Mouse (Mus musculus) kidney, embryonic 16.5 days (tissue): Measurements from ENCODE around the gene Proz. TPM values are rescaled to one million over a fixed set of nuclear protein-coding genes. Genes with fewer than 3 reads are reported as not detected.
A peak's percentile ranks its signal among the peaks of the same experiment; 100 is the strongest.

Source experiments
- ATAC-seq: fragments of 200-750 bp; cut with Nextera tagmentation; 2 replicates; pipeline ENCODE4 v1.8.0; 2017; ENCODE audit warnings: moderate TSS enrichment; ENCODE audit not compliant: low FRiP score, low TSS enrichment
- H3K27ac ChIP-seq: fragments of 300-500 bp; sonication (generic); 2 replicates; pipeline ENCODE4 v1.5.1; 2014; ENCODE audit warnings: low read length
- H3K27me3 ChIP-seq: fragments of 300-500 bp; sonication (generic); 2 replicates; pipeline ENCODE4 v1.6.1; 2014; ENCODE audit warnings: low read length, control low read depth, mixed read lengths; ENCODE audit not compliant: insufficient read depth
- H3K36me3 ChIP-seq: fragments of 300-500 bp; sonication (generic); 2 replicates; pipeline ENCODE4 v1.6.1; 2014; ENCODE audit warnings: low read length, control low read depth, mixed read lengths; ENCODE audit not compliant: insufficient read depth
- H3K4me1 ChIP-seq: fragments of 300-500 bp; sonication (generic); 2 replicates; pipeline ENCODE4 v1.6.1; 2014; ENCODE audit warnings: low read length, control low read depth, mixed read lengths; ENCODE audit not compliant: insufficient read depth
- H3K4me2 ChIP-seq: fragments of 300-500 bp; sonication (generic); replicated peaks from 2 replicates; pipeline ENCODE4 v1.6.1; 2014; ENCODE audit warnings: low read depth, low read length
- H3K4me3 ChIP-seq: fragments of 300-500 bp; sonication (generic); 2 replicates; pipeline ENCODE4 v1.5.1; 2014; ENCODE audit warnings: mild to moderate bottlenecking, low read length
- H3K9ac ChIP-seq: fragments of 300-500 bp; sonication (generic); replicated peaks from 2 replicates; pipeline ENCODE4 v1.6.1; 2014; ENCODE audit warnings: low read length
- H3K9me3 ChIP-seq: fragments of 300-500 bp; sonication (generic); 2 replicates; pipeline ENCODE4 v1.6.1; 2016; ENCODE audit warnings: low read length, control low read depth
- WGBS: fragments of 180-500 bp; shearing (Covaris S2); extraction: QIAGEN DNeasy Blood & Tissue Kit; methylation state at CpG from one replicate; pipeline ENCODE4 v1.1.7; 2014; 5-methylcytosine and 5-hydroxymethylcytosine counted together
- polyA plus RNA-seq: library from polyadenylated mRNA; unstranded; fragments of >200 nt; fragmentation: Nextera tagmentation; extraction: Ambion mirVana; gene quantifications from 2 replicates; pipeline ENCODE4 v1.2.1, GENCODE M21; 2015

Gene Proz
- polyA plus RNA-seq, 1 experiment from 2014 or later = 1.8 TPM

GRCm38 (mm10) chr8:13105087-13105881 lies 44.6 kb downstream of the Proz start, which contains the start of the genes Pcid2 and Cul4a:
Gene Pcid2 (minus strand): TSS chr8:13105459.
Gene Cul4a (plus strand): TSS chr8:13105621.
- WGBS = under 1% methylated on average over 74 of the region's 87 CpGs
- Histone ChIP-seq H3K36me3 (peaks cover 6% of the 10 kb centered on the region), H3K27me3 (no peaks in the 10 kb centered on the region), H3K4me2 (peak within 1 kb of the TSS; percentile 95), H3K9me3 (no peaks in the 10 kb centered on the region), H3K27ac (peak within 1 kb of the TSS; percentile 92), H3K4me1 (peaks cover 30% of the 10 kb centered on the region), H3K4me3 (peak within 1 kb of the TSS; percentile 76), H3K9ac (peak within 1 kb of the TSS; percentile 97)
- peak; percentile 96 for ATAC-seq

GRCm38 (mm10) chr8:13105908-13106551 lies 45.3 kb downstream of the Proz start:
- peak overlapping the region; percentile 76 for H3K4me3 ChIP-seq
- H3K27ac ChIP-seq = peak overlapping the region; percentile 85
- H3K36me3 ChIP-seq = peaks cover 6% of the 10 kb centered on the region
- peak overlapping the region; percentile 93 for H3K4me2 ChIP-seq
- H3K9me3 ChIP-seq = no peaks in the 10 kb centered on the region
- H3K27me3 ChIP-seq = no peaks in the 10 kb centered on the region
- peak overlapping the region; percentile 97 for H3K9ac ChIP-seq
- peak; percentile 80 for ATAC-seq
- WGBS = under 1% methylated on average over 52 of the region's 63 CpGs
- peaks cover 30% of the 10 kb centered on the region for H3K4me1 ChIP-seq

- Histone ChIP-seq H3K27ac (no peak overlapping the region), H3K4me2 (no peak overlapping the region), H3K4me1 (peaks cover 30% of the 10 kb centered on the region), H3K4me3 (no peak overlapping the region), H3K9me3 (no peaks in the 10 kb centered on the region), H3K9ac (no peak overlapping the region), H3K36me3 (peaks cover 6% of the 10 kb centered on the region), H3K27me3 (no peaks in the 10 kb centered on the region)
- WGBS = 77% methylated on average over 13 of the region's 13 CpGs
- no peak for ATAC-seq
Observed at GRCm38 (mm10) chr8:13107990-13108638, 47.4 kb downstream of the Proz start.

- ATAC-seq = no peak
- peaks cover 6% of the 10 kb centered on the region for H3K36me3 ChIP-seq
- no peak overlapping the region for H3K4me2 ChIP-seq
- H3K27me3 ChIP-seq = no peaks in the 10 kb centered on the region
- H3K27ac ChIP-seq = no peak overlapping the region
- H3K4me3 ChIP-seq = no peak overlapping the region
- no peaks in the 10 kb centered on the region for H3K9me3 ChIP-seq
- H3K9ac ChIP-seq = no peak overlapping the region
- 88% methylated on average over 8 of the region's 8 CpGs for WGBS
- peaks cover 24% of the 10 kb centered on the region for H3K4me1 ChIP-seq
Observed at GRCm38 (mm10) chr8:13108967-13109366, 48.3 kb downstream of the Proz start.

- Histone ChIP-seq H3K27me3 (no peaks in the 10 kb centered on the region), H3K9ac (no peak overlapping the region), H3K4me2 (no peak overlapping the region), H3K4me3 (no peak overlapping the region), H3K4me1 (peaks cover 22% of the 10 kb centered on the region), H3K9me3 (no peaks in the 10 kb centered on the region), H3K27ac (no peak overlapping the region), H3K36me3 (peaks cover 6% of the 10 kb centered on the region)
- WGBS = 40% methylated on average over 1 of the region's 1 CpGs
- ATAC-seq = no peak
Observed at GRCm38 (mm10) chr8:13109416-13109960, 48.8 kb downstream of the Proz start.

- Histone ChIP-seq H3K36me3 (peaks cover 17% of the 10 kb centered on the region), H3K9ac (no peak overlapping the region), H3K4me2 (no peak overlapping the region), H3K9me3 (no peaks in the 10 kb centered on the region), H3K4me1 (peaks cover 16% of the 10 kb centered on the region), H3K4me3 (no peak overlapping the region), H3K27ac (no peak overlapping the region), H3K27me3 (no peaks in the 10 kb centered on the region)
- 88% methylated on average over 11 of the region's 11 CpGs for WGBS
- no peak for ATAC-seq
Observed at GRCm38 (mm10) chr8:13111917-13112316, 51.2 kb downstream of the Proz start.

DNA sequence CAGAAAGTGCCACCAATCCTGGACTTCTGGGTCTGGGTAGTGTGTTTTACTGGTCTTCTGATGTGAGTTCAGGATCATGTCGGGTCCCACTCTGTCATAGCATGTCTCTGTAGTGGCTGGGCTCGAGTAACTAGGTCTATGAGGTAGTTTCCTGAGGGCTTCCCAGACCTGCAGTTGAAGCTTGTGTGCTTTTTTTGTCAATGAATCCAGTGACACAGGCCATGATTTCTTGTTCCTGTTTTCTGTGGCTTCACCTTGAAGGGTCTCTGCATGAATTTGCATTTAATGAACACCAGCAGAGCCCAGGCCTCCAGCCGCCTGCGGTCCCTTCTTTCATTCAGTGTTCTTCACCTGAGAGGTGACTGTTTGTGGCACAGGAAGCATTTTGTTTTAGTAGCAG lies 52.5 kb downstream of the Proz start:
- ATAC-seq = no peak
- Histone ChIP-seq H3K4me3 (no peak overlapping the region), H3K4me2 (no peak overlapping the region), H3K27ac (no peak overlapping the region), H3K36me3 (peaks cover 15% of the 10 kb centered on the region), H3K4me1 (peaks cover 7% of the 10 kb centered on the region), H3K9ac (no peak overlapping the region), H3K27me3 (no peaks in the 10 kb centered on the region), H3K9me3 (no peaks in the 10 kb centered on the region)
- WGBS = 94% methylated on average over 4 of the region's 4 CpGs

GRCm38 (mm10) chr8:13117096-13117495 lies 56.4 kb downstream of the Proz start:
- no peaks in the 10 kb centered on the region for H3K27me3 ChIP-seq
- peaks cover 25% of the 10 kb centered on the region for H3K36me3 ChIP-seq
- no peak overlapping the region for H3K4me2 ChIP-seq
- H3K9ac ChIP-seq = no peak overlapping the region
- H3K27ac ChIP-seq = no peak overlapping the region
- no peak overlapping the region for H3K4me3 ChIP-seq
- H3K4me1 ChIP-seq = no peaks in the 10 kb centered on the region
- no peak for ATAC-seq
- H3K9me3 ChIP-seq = no peaks in the 10 kb centered on the region
- 96% methylated on average over 2 of the region's 2 CpGs for WGBS

DNA sequence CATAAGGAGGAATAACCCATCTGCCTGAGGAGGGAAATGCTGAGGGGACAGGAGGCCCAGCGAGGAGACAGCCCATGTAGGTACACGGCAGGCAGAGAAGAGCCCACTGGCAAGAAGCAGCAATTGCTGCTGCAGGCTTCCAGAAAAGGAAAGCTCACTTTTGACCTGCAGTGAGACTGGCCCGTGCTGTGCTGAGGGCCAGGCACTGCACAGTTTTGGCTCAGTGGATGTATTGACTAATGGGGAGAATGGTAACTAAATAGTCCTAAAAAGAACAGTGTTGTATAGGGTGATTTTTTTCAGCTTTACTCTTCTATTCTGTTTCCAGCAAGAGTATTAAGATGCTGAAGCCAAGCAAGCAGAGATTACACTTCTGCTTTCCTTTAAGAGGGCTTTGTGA lies 57.8 kb downstream of the Proz start:
- Histone ChIP-seq H3K9ac (no peak overlapping the region), H3K27ac (no peak overlapping the region), H3K9me3 (no peaks in the 10 kb centered on the region), H3K4me2 (no peak overlapping the region), H3K4me3 (no peak overlapping the region), H3K36me3 (peaks cover 33% of the 10 kb centered on the region), H3K27me3 (no peaks in the 10 kb centered on the region), H3K4me1 (no peaks in the 10 kb centered on the region)
- no peak for ATAC-seq
- WGBS = 84% methylated on average over 3 of the region's 3 CpGs
